Mouse (Mus musculus): ENCODE data around the gene Rras. TPM values are rescaled to one million over a fixed set of nuclear protein-coding genes. Genes with fewer than 3 reads are reported as not detected.

The Rras gene
- polyA plus RNA-seq, 1 experiment, result 56.8 TPM

DNA sequence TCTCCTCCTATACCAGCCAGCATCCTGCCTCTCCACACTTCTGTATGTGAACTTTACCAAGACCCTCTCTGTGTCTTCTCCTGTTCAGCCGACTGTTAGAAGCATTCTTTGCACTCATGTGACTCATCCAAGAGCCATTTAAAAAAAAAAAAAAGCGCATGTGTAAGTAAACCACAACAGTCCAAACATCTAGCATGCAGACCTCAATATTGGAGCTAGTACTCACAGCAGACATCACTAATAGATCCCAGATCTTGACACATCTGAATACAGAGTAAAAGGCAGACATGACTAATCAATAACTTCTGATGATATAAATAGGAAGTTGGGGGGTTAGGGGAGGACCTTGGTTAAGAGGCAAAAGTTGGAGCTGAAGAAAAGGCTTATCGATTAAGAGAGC lies 17.9 kb downstream of the Rras start:
- H3K4me3 ChIP-seq (ENCODE audit: insufficient read depth, poor library complexity, severe bottlenecking), result no peak overlapping the region
- peaks cover 21% of the 10 kb centered on the region for H3K79me2 ChIP-seq (ENCODE audit: control insufficient read depth, insufficient read depth)
- H3K36me3 ChIP-seq (ENCODE audit: control insufficient read depth, insufficient read depth), result peaks cover 57% of the 10 kb centered on the region
- TF ChIP-seq FOSL1 (IDR thresholded peaks at IDR 0.05; ENCODE audit: insufficient read depth, low read length, poor library complexity, severe bottlenecking) (peak; percentile 23), USF1 (IDR thresholded peaks at IDR 0.05; ENCODE audit: low read depth) (no peak), MYOD1 (IDR thresholded peaks at IDR 0.05; ENCODE audit: control insufficient read depth, insufficient read length, low read depth) (no peak)
- H3K79me3 ChIP-seq (ENCODE audit: low read depth), result peaks cover 5% of the 10 kb centered on the region
- no peaks in the 10 kb centered on the region for H3K27me3 ChIP-seq (ENCODE audit: control insufficient read depth, insufficient read depth, insufficient read length)
- H3ac ChIP-seq (ENCODE audit: control insufficient read depth, insufficient read length, low read depth), result no peak overlapping the region

DNA sequence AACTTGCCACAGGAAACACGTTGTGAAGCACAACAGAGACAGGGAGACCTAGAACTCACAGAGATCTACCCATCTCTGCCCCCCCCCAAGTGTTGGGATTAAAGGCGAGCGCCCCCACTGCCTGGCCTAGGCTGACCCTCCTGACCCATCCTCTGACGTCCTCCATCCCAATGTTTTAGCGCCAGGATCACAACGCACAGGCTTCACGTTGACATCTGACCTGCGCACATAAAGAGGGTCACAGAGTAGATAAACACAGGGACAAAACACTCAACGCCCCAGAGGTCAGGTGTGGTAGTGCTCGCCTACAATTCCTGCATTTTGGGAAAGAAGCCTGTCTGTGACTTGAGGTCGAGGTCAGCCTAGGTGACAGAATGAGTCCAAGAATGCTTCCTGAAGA lies 18.9 kb downstream of the Rras start:
- Histone ChIP-seq H3K36me3 (ENCODE audit: control insufficient read depth, insufficient read depth) (peaks cover 52% of the 10 kb centered on the region), H3K27me3 (ENCODE audit: control insufficient read depth, insufficient read depth, insufficient read length) (no peaks in the 10 kb centered on the region), H3ac (ENCODE audit: control insufficient read depth, insufficient read length, low read depth) (no peak overlapping the region), H3K79me3 (ENCODE audit: low read depth) (peaks cover 5% of the 10 kb centered on the region), H3K4me3 (ENCODE audit: insufficient read depth, poor library complexity, severe bottlenecking) (no peak overlapping the region), H3K79me2 (ENCODE audit: control insufficient read depth, insufficient read depth) (peaks cover 21% of the 10 kb centered on the region)
- TF ChIP-seq MYOG (IDR thresholded peaks at IDR 0.05; ENCODE audit: control insufficient read depth, extremely low read depth, insufficient read length) (no peak), CEBPB (IDR thresholded peaks at IDR 0.05; ENCODE audit: low read depth) (no peak), FOSL1 (IDR thresholded peaks at IDR 0.05; ENCODE audit: insufficient read depth, low read length, poor library complexity, severe bottlenecking) (no peak), MYOD1 (IDR thresholded peaks at IDR 0.05; ENCODE audit: control insufficient read depth, insufficient read length, low read depth) (no peak), USF1 (IDR thresholded peaks at IDR 0.05; ENCODE audit: low read depth) (no peak), CTCF (IDR thresholded peaks at IDR 0.05; ENCODE audit: control insufficient read depth, insufficient read depth, insufficient read length) (no peak), MAX (IDR thresholded peaks at IDR 0.05) (no peak)

- Histone ChIP-seq H3K27me3 (ENCODE audit: control insufficient read depth, insufficient read depth, insufficient read length) (no peaks in the 10 kb centered on the region), H3K36me3 (ENCODE audit: control insufficient read depth, insufficient read depth) (peaks cover 49% of the 10 kb centered on the region), H3K79me3 (ENCODE audit: low read depth) (peaks cover 8% of the 10 kb centered on the region), H3ac (ENCODE audit: control insufficient read depth, insufficient read length, low read depth) (peak overlapping the region; percentile 24), H3K4me3 (ENCODE audit: insufficient read depth, poor library complexity, severe bottlenecking) (no peak overlapping the region), H3K79me2 (ENCODE audit: control insufficient read depth, insufficient read depth) (peaks cover 25% of the 10 kb centered on the region)
- TF ChIP-seq MYOD1 (IDR thresholded peaks at IDR 0.05; ENCODE audit: control insufficient read depth, insufficient read length, low read depth), result no peak
- peak; percentile 53 for TF ChIP-seq CTCF (IDR thresholded peaks at IDR 0.05; ENCODE audit: control insufficient read depth, insufficient read depth, insufficient read length)
These were observed 20.1 kb downstream of the Rras start for GRCm38 (mm10) chr7:45037720-45038361.

GRCm38 (mm10) chr7:45038411-45038810 lies 20.6 kb downstream of the Rras start:
- Histone ChIP-seq H3K79me3 (ENCODE audit: low read depth) (peaks cover 8% of the 10 kb centered on the region), H3K79me2 (ENCODE audit: control insufficient read depth, insufficient read depth) (peaks cover 25% of the 10 kb centered on the region), H3K27me3 (ENCODE audit: control insufficient read depth, insufficient read depth, insufficient read length) (no peaks in the 10 kb centered on the region), H3K36me3 (ENCODE audit: control insufficient read depth, insufficient read depth) (peaks cover 43% of the 10 kb centered on the region), H3K4me3 (ENCODE audit: insufficient read depth, poor library complexity, severe bottlenecking) (no peak overlapping the region), H3ac (ENCODE audit: control insufficient read depth, insufficient read length, low read depth) (no peak overlapping the region)
- no peak for TF ChIP-seq CEBPB (IDR thresholded peaks at IDR 0.05; ENCODE audit: low read depth)
- no peak for TF ChIP-seq MYOG (IDR thresholded peaks at IDR 0.05; ENCODE audit: control insufficient read depth, extremely low read depth, insufficient read length)
- TF ChIP-seq CTCF (IDR thresholded peaks at IDR 0.05; ENCODE audit: control insufficient read depth, insufficient read depth, insufficient read length), result no peak
- no peak for TF ChIP-seq USF1 (IDR thresholded peaks at IDR 0.05; ENCODE audit: low read depth)
- TF ChIP-seq MAX (IDR thresholded peaks at IDR 0.05), result no peak
- no peak for TF ChIP-seq FOSL1 (IDR thresholded peaks at IDR 0.05; ENCODE audit: insufficient read depth, low read length, poor library complexity, severe bottlenecking)
- TF ChIP-seq MYOD1 (IDR thresholded peaks at IDR 0.05; ENCODE audit: control insufficient read depth, insufficient read length, low read depth), result no peak

- H3K36me3 ChIP-seq (ENCODE audit: control insufficient read depth, insufficient read depth), result peaks cover 34% of the 10 kb centered on the region
- H3K79me2 ChIP-seq (ENCODE audit: control insufficient read depth, insufficient read depth), result peaks cover 25% of the 10 kb centered on the region
- no peaks in the 10 kb centered on the region for H3K27me3 ChIP-seq (ENCODE audit: control insufficient read depth, insufficient read depth, insufficient read length)
- TF ChIP-seq MAX (IDR thresholded peaks at IDR 0.05), result no peak
- no peak overlapping the region for H3K4me3 ChIP-seq (ENCODE audit: insufficient read depth, poor library complexity, severe bottlenecking)
- H3ac ChIP-seq (ENCODE audit: control insufficient read depth, insufficient read length, low read depth), result no peak overlapping the region
- H3K79me3 ChIP-seq (ENCODE audit: low read depth), result peaks cover 8% of the 10 kb centered on the region
These were observed 23.1 kb downstream of the Rras start for GRCm38 (mm10) chr7:45040851-45041250.

- Histone ChIP-seq H3K79me3 (ENCODE audit: low read depth) (peaks cover 6% of the 10 kb centered on the region), H3K27me3 (ENCODE audit: control insufficient read depth, insufficient read depth, insufficient read length) (no peaks in the 10 kb centered on the region), H3K4me3 (ENCODE audit: insufficient read depth, poor library complexity, severe bottlenecking) (no peak overlapping the region), H3ac (ENCODE audit: control insufficient read depth, insufficient read length, low read depth) (no peak overlapping the region), H3K36me3 (ENCODE audit: control insufficient read depth, insufficient read depth) (peaks cover 35% of the 10 kb centered on the region), H3K79me2 (ENCODE audit: control insufficient read depth, insufficient read depth) (peaks cover 12% of the 10 kb centered on the region)
- no peak for TF ChIP-seq MYOG (IDR thresholded peaks at IDR 0.05; ENCODE audit: control insufficient read depth, extremely low read depth, insufficient read length)
These were observed 25.5 kb downstream of the Rras start for GRCm38 (mm10) chr7:45043307-45043706.

All from C2C12 (cell line).